Mouse (Mus musculus) ES-Bruce4 (cell line): ENCODE measurements at regions not wholly inside any gene's neighbourhood (a gene's known extent, or its start where the extent isn't known, plus 50 kb on each side); places are given as distances from the start of the nearest gene placed in this dataset.

Experiments
- CTCF ChIP-seq: IDR thresholded peaks from one replicate; pipeline ENCODE4 v1.8.1; 2011; ENCODE audit warnings: low read depth, low read length
- EP300 ChIP-seq: IDR thresholded peaks from 2 replicates; pipeline ENCODE4 v1.6.1; 2011; ENCODE audit warnings: low read depth, low read length; ENCODE audit not compliant: insufficient read depth
- POLR2A ChIP-seq: IDR thresholded peaks from one replicate; pipeline ENCODE4 v1.8.1; 2011; ENCODE audit warnings: low read length; ENCODE audit not compliant: insufficient read depth

GRCm38 (mm10) chr1:151130845-151131626 is 51.3 kb upstream of the Gm47985 start:
- no peak for TF ChIP-seq CTCF
- TF ChIP-seq EP300 = no peak
- no peak for TF ChIP-seq POLR2A
